Comparison of ENCODE assay signal across 26 mouse cellular contexts in the genomic region with DNA sequence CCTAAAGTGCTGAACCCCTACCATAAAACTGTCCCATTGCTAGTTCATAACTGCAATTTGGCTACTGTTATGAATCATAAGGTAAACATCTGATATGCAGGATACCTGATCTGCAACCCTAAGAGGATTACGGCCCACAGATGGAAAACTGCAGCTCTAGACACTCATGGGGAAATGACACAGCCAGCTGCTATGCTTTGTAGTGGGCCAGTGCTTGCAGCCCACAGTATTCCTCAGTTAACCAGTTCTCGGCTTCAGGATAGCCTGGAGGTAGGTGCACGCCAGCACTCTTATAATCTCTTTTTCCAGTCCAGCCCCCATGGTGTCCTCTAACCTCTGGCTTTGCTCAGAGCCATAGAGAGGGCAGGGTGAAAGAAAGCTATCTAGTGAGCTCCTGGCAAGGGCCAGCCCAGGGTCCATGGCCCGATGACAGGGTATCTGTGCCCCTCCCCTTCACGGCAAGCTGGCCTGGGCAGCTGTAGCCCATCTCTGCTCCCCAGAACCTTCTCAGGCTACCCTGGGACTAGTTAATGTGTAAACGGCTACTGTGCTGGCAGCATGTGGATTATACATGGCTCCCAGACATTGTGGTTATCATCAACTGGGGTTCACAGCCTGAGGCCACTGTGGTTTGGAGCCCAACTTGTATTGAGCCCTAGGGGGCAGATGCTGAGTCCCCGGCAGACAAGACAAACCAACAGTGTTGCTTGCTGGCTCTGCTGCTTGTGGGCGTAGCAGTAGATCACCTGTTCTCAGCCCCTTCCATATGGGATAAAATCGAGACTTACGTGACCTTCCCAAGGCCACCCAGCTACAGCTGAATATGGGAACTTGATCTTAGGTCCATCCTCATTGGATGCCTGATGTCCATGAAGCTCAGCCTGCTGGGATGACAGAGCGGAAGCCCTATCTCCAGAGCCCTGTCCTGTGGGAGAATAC. TPM values are rescaled to one million over a fixed set of nuclear protein-coding genes. Genes with fewer than 3 reads are reported as not detected.
DNase-seq lines count a peak whose midpoint lies in the region; ATAC-seq lines count a peak whose summit lies in the region.
"Had no signal": no experiment of that assay in that cellular context is flagged by ENCODE, and none has a peak within 500 bp of the region (broad histone marks: within the 10 kb centered on the region; RNA-seq: fewer than 3 reads in every experiment).

No protein-coding gene starts in this region.

- H3K4me1 ChIP-seq in embryonic facial prominence, embryonic 12.5 days, result peaks cover 14% of the 10 kb centered on the region
- H3K4me1 ChIP-seq: heart, embryonic 12.5 days had no signal

- no peak overlapping the region for H3K4me2 ChIP-seq in embryonic facial prominence, embryonic 12.5 days (replicated peaks)
- H3K4me2 ChIP-seq: heart, embryonic 12.5 days; hindbrain, embryonic 13.5 days; limb, embryonic 15.5 days; midbrain, embryonic 13.5 days had no signal

- H3K27ac ChIP-seq in embryonic facial prominence, embryonic 12.5 days, result peak overlapping the region; percentile 12; the same call in 1 of the 2 replicates
- H3K27ac ChIP-seq: hindbrain, embryonic 13.5 days; limb, embryonic 15.5 days; midbrain, embryonic 13.5 days had no signal

- no peaks in the 10 kb centered on the region for H3K9me3 ChIP-seq in embryonic facial prominence, embryonic 12.5 days
- H3K9me3 ChIP-seq: hindbrain, embryonic 13.5 days; limb, embryonic 15.5 days; midbrain, embryonic 13.5 days had no signal

- H3K36me3 ChIP-seq in embryonic facial prominence, embryonic 12.5 days, result no peaks in the 10 kb centered on the region
- H3K36me3 ChIP-seq: heart, embryonic 12.5 days; hindbrain, embryonic 13.5 days; limb, embryonic 15.5 days; midbrain, embryonic 13.5 days had no signal

- intact Hi-C loops in left cerebral cortex, postnatal 14 days (cut with DNase I), result no loop called here

- peak; percentile 55 for DNase-seq in 3T3-L1 (ENCODE audit: low read depth, low spot score)
- DNase-seq in kidney, adult 8-10 months, result peak; percentile 77 to 86
- peak; percentile 76 for DNase-seq in kidney, postnatal 14 days
- DNase-seq in frontal cortex, postnatal 36 days (ENCODE audit: low spot score in 2 of 2), result no peak
- DNase-seq in cerebellum, postnatal 10 days, result no peak
- DNase-seq in left cerebral cortex, postnatal 14 days (ENCODE audit: low spot score in 2 of 2), result no peak
- DNase-seq: adrenal gland, postnatal 25 days; B cell, adult 2 months; forebrain, postnatal 0 days; liver, postnatal 0 days; lung, postnatal 14 days; right cerebral cortex, postnatal 14 days; spleen, adult 18-20 months; thymus, postnatal 4 days had no signal

- no peak overlapping the region for H3K4me3 ChIP-seq in embryonic facial prominence, embryonic 12.5 days
- H3K4me3 ChIP-seq: heart, embryonic 12.5 days; hindbrain, embryonic 13.5 days; limb, embryonic 15.5 days; midbrain, embryonic 13.5 days had no signal

- 64% methylated on average over 11 of the region's 11 CpGs for WGBS in embryonic facial prominence, embryonic 12.5 days

- H3K27me3 ChIP-seq in embryonic facial prominence, embryonic 12.5 days, result no peaks in the 10 kb centered on the region
- H3K27me3 ChIP-seq: heart, embryonic 12.5 days; limb, embryonic 15.5 days; midbrain, embryonic 13.5 days had no signal

- no peak for ATAC-seq in embryonic facial prominence, embryonic 12.5 days (ENCODE audit: insufficient number of reproducible peaks, insufficient read depth, low FRiP score, low TSS enrichment)
- ATAC-seq: forebrain, postnatal 0 days; liver, postnatal 0 days; midbrain, embryonic 13.5 days had no signal

- no peak overlapping the region for H3K9ac ChIP-seq in embryonic facial prominence, embryonic 12.5 days
- H3K9ac ChIP-seq: forebrain, postnatal 0 days; heart, embryonic 12.5 days; hindbrain, embryonic 13.5 days; limb, embryonic 15.5 days; liver, postnatal 0 days; midbrain, embryonic 13.5 days had no signal

RNA-seq across cellular contexts. Expression of gene Fam107a, which starts 14.8 kb away (rescaled TPM):
- 1.9 and 2.2 TPM in 2 replicates for polyA plus RNA-seq in embryonic facial prominence, embryonic 12.5 days (2016; fragmentation: Nextera tagmentation; extraction: Ambion mirVana)
- 100 to 1,000 TPM; 139 to 201 TPM for total RNA-seq in left cerebral cortex, postnatal 14 days (2021)
- total RNA-seq: granulocyte monocyte progenitor cell, adult 5-6 weeks had no signal
- polyA plus RNA-seq: liver, postnatal 0 days had no signal

RNA-seq across cellular contexts. Expression of gene Oit1, which starts 46.0 kb away (rescaled TPM):
- polyA plus RNA-seq in embryonic facial prominence, embryonic 12.5 days (2016; fragmentation: Nextera tagmentation; extraction: Ambion mirVana), result 0.26 and 0.36 TPM in 2 replicates
- not detected for total RNA-seq in left cerebral cortex, postnatal 14 days (2021)
- total RNA-seq: adrenal gland, postnatal 25 days; forebrain, postnatal 0 days; gastrocnemius, adult 18-20 months; granulocyte monocyte progenitor cell, adult 5-6 weeks; heart, postnatal 14 days; layer of hippocampus, adult 8-10 months; left cerebral cortex, postnatal 36 days; megakaryocyte, adult 5-6 weeks had no signal
- polyA plus RNA-seq: heart, embryonic 12.5 days; liver, postnatal 0 days; midbrain, embryonic 13.5 days; neural tube, embryonic 14.5 days had no signal

Comparison
In these comparisons a context has a peak if more than half of its experiments do, and no peak if none do; other contexts are left out.
1. DNase-seq: peak in 3T3-L1 (single experiment), kidney, adult 8-10 months (2 of 2) and kidney, postnatal 14 days (single experiment); none in frontal cortex, postnatal 36 days (0 of 2), cerebellum, postnatal 10 days (0 of 2) and left cerebral cortex, postnatal 14 days (0 of 2).